Mouse (Mus musculus): ENCODE measurements around the gene Gm20708. TPM values are rescaled to one million over a fixed set of nuclear protein-coding genes. Genes with fewer than 3 reads are reported as not detected.

Gene Gm20708
- polyA plus RNA-seq, 1 experiment: 0.35 TPM

- H3K79me2 ChIP-seq (ENCODE audit: control insufficient read depth, insufficient read depth): peaks cover 26% of the 10 kb centered on the region
- H3ac ChIP-seq (ENCODE audit: control insufficient read depth, insufficient read length): peak within 1 kb of the TSS; percentile 5
- no peaks in the 10 kb centered on the region for H3K27me3 ChIP-seq (ENCODE audit: control insufficient read depth, insufficient read depth, insufficient read length)
- TF ChIP-seq POLR2A (IDR thresholded peaks at IDR 0.05; ENCODE audit: insufficient read length, low read depth) (peak; percentile 54), POLR2AphosphoS2 (IDR thresholded peaks at IDR 0.05; ENCODE audit: insufficient read length, low read depth) (peak; percentile 61), MYOG (IDR thresholded peaks at IDR 0.05; ENCODE audit: control insufficient read depth in 1 of 3, insufficient read depth in 1 of 3, insufficient read length in 2 of 3, low read depth in 2 of 3) (no peak), E2F4 (IDR thresholded peaks at IDR 0.05; ENCODE audit: insufficient read depth) (peak; percentile 74), REST (IDR thresholded peaks at IDR 0.05; ENCODE audit: insufficient read depth, insufficient read length) (no peak), USF1 (IDR thresholded peaks at IDR 0.05; ENCODE audit: low read depth) (no peak), CEBPB (IDR thresholded peaks at IDR 0.05; ENCODE audit: insufficient read depth, poor library complexity, severe bottlenecking) (no peak), MAX (IDR thresholded peaks at IDR 0.05; ENCODE audit: low read depth) (no peak), TCF12 (IDR thresholded peaks at IDR 0.05; ENCODE audit: insufficient read depth, poor library complexity, severe bottlenecking) (no peak), SRF (IDR thresholded peaks at IDR 0.05; ENCODE audit: control insufficient read depth, insufficient read length, low read depth) (peak; percentile 1), TCF3 (IDR thresholded peaks at IDR 0.05; ENCODE audit: insufficient read length, low read depth) (no peak), MYOD1 (IDR thresholded peaks at IDR 0.05; ENCODE audit: control insufficient read depth in 1 of 3, insufficient read length in 2 of 3, low read depth in 2 of 3) (no peak)
- H3K36me3 ChIP-seq (ENCODE audit: control insufficient read depth, insufficient read depth): no peaks in the 10 kb centered on the region
- H3K4me2 ChIP-seq (ENCODE audit: low read depth): peak within 1 kb of the TSS; percentile 94
- peak within 1 kb of the TSS; percentile 45 for H3K4me3 ChIP-seq
These were observed 16.0 kb downstream of the Gm20708 start, which contains the start of the genes Afmid and Tk1 for GRCm38 (mm10) chr11:117825333-117826101. Gene Afmid (plus strand): TSS chr11:117825924. Gene Tk1 (minus strand): TSS chr11:117826092.

- TF ChIP-seq SRF (IDR thresholded peaks at IDR 0.05; ENCODE audit: control insufficient read depth, insufficient read length, low read depth): no peak
- TF ChIP-seq E2F4 (IDR thresholded peaks at IDR 0.05; ENCODE audit: insufficient read depth): no peak
- no peak for TF ChIP-seq TCF3 (IDR thresholded peaks at IDR 0.05; ENCODE audit: insufficient read length, low read depth)
- TF ChIP-seq MYOD1 (IDR thresholded peaks at IDR 0.05; ENCODE audit: control insufficient read depth in 1 of 3, insufficient read length in 2 of 3, low read depth in 2 of 3): no peak
- no peak for TF ChIP-seq REST (IDR thresholded peaks at IDR 0.05; ENCODE audit: insufficient read depth, insufficient read length)
- no peak for TF ChIP-seq MYOG (IDR thresholded peaks at IDR 0.05; ENCODE audit: control insufficient read depth in 1 of 3, insufficient read depth in 1 of 3, insufficient read length in 2 of 3, low read depth in 2 of 3)
- TF ChIP-seq USF1 (IDR thresholded peaks at IDR 0.05; ENCODE audit: low read depth): no peak
- no peak for TF ChIP-seq POLR2A (IDR thresholded peaks at IDR 0.05; ENCODE audit: insufficient read length, low read depth)
- peak overlapping the region; percentile 5 for H3ac ChIP-seq (ENCODE audit: control insufficient read depth, insufficient read length)
- H3K4me3 ChIP-seq: peak overlapping the region; percentile 45
- H3K4me2 ChIP-seq (ENCODE audit: low read depth): peak overlapping the region; percentile 94
- no peaks in the 10 kb centered on the region for H3K27me3 ChIP-seq (ENCODE audit: control insufficient read depth, insufficient read depth, insufficient read length)
- peaks cover 19% of the 10 kb centered on the region for H3K79me2 ChIP-seq (ENCODE audit: control insufficient read depth, insufficient read depth)
- H3K36me3 ChIP-seq (ENCODE audit: control insufficient read depth, insufficient read depth): no peaks in the 10 kb centered on the region
These were observed 16.7 kb downstream of the Gm20708 start for GRCm38 (mm10) chr11:117826164-117826563.

- H3ac ChIP-seq (ENCODE audit: control insufficient read depth, insufficient read length): no peak overlapping the region
- H3K79me2 ChIP-seq (ENCODE audit: control insufficient read depth, insufficient read depth): peaks cover 12% of the 10 kb centered on the region
- H3K36me3 ChIP-seq (ENCODE audit: control insufficient read depth, insufficient read depth): no peaks in the 10 kb centered on the region
- no peaks in the 10 kb centered on the region for H3K27me3 ChIP-seq (ENCODE audit: control insufficient read depth, insufficient read depth, insufficient read length)
- peak overlapping the region; percentile 45 for H3K4me3 ChIP-seq
- H3K4me2 ChIP-seq (ENCODE audit: low read depth): peak overlapping the region; percentile 94
- TF ChIP-seq POLR2A (IDR thresholded peaks at IDR 0.05; ENCODE audit: insufficient read length, low read depth): no peak
- TF ChIP-seq POLR2AphosphoS2 (IDR thresholded peaks at IDR 0.05; ENCODE audit: insufficient read length, low read depth): peak; percentile 8
These were observed 17.4 kb downstream of the Gm20708 start for GRCm38 (mm10) chr11:117826916-117827315.

GRCm38 (mm10) chr11:117827386-117827785 is 17.9 kb downstream of the Gm20708 start:
- Histone ChIP-seq H3ac (ENCODE audit: control insufficient read depth, insufficient read length) (no peak overlapping the region), H3K27me3 (ENCODE audit: control insufficient read depth, insufficient read depth, insufficient read length) (no peaks in the 10 kb centered on the region), H3K79me2 (ENCODE audit: control insufficient read depth, insufficient read depth) (peaks cover 7% of the 10 kb centered on the region), H3K4me3 (peak overlapping the region; percentile 45), H3K36me3 (ENCODE audit: control insufficient read depth, insufficient read depth) (no peaks in the 10 kb centered on the region), H3K4me2 (ENCODE audit: low read depth) (peak overlapping the region; percentile 94)
- TF ChIP-seq TCF3 (IDR thresholded peaks at IDR 0.05; ENCODE audit: insufficient read length, low read depth): no peak
- peak in 2 of 3 experiments; percentile 32 to 44 for TF ChIP-seq MYOD1 (IDR thresholded peaks at IDR 0.05; ENCODE audit: control insufficient read depth in 1 of 3, insufficient read length in 2 of 3, low read depth in 2 of 3)
- TF ChIP-seq MYOG (IDR thresholded peaks at IDR 0.05; ENCODE audit: control insufficient read depth in 1 of 3, insufficient read depth in 1 of 3, insufficient read length in 2 of 3, low read depth in 2 of 3): peak in 1 of 3 experiments; percentile 25

- H3K79me2 ChIP-seq (ENCODE audit: control insufficient read depth, insufficient read depth): peaks cover 7% of the 10 kb centered on the region
- H3K36me3 ChIP-seq (ENCODE audit: control insufficient read depth, insufficient read depth): no peaks in the 10 kb centered on the region
- H3K4me2 ChIP-seq (ENCODE audit: low read depth): peak overlapping the region; percentile 94
- no peak for TF ChIP-seq TCF3 (IDR thresholded peaks at IDR 0.05; ENCODE audit: insufficient read length, low read depth)
- no peak for TF ChIP-seq MAX (IDR thresholded peaks at IDR 0.05; ENCODE audit: low read depth)
- no peak for TF ChIP-seq POLR2AphosphoS2 (IDR thresholded peaks at IDR 0.05; ENCODE audit: insufficient read length, low read depth)
- TF ChIP-seq USF1 (IDR thresholded peaks at IDR 0.05; ENCODE audit: low read depth): no peak
- 0 out of 2 replicates have a peak, but pooled peaks have one; percentile 22 for TF ChIP-seq CEBPB (IDR thresholded peaks at IDR 0.05; ENCODE audit: insufficient read depth, poor library complexity, severe bottlenecking)
- no peak for TF ChIP-seq MYOD1 (IDR thresholded peaks at IDR 0.05; ENCODE audit: control insufficient read depth in 1 of 3, insufficient read length in 2 of 3, low read depth in 2 of 3)
- no peak for TF ChIP-seq MYOG (IDR thresholded peaks at IDR 0.05; ENCODE audit: control insufficient read depth in 1 of 3, insufficient read depth in 1 of 3, insufficient read length in 2 of 3, low read depth in 2 of 3)
- H3K4me3 ChIP-seq: peak overlapping the region; percentile 45
- H3ac ChIP-seq (ENCODE audit: control insufficient read depth, insufficient read length): no peak overlapping the region
- no peaks in the 10 kb centered on the region for H3K27me3 ChIP-seq (ENCODE audit: control insufficient read depth, insufficient read depth, insufficient read length)
These were observed 18.9 kb downstream of the Gm20708 start for GRCm38 (mm10) chr11:117828149-117828887.
